Mouse (Mus musculus): ENCODE data around the gene Nrxn1. TPM values are rescaled to one million over a fixed set of nuclear protein-coding genes. Genes with fewer than 3 reads are reported as not detected.

Gene Nrxn1
- polyA plus RNA-seq, 1 experiment: 0.31 TPM

GRCm38 (mm10) chr17:90606718-90607426 is 486.0 kb downstream of the Nrxn1 start:
- no peaks in the 10 kb centered on the region for H3K36me3 ChIP-seq (ENCODE audit: control insufficient read depth, insufficient read depth, low read length)
- no peak for DNase-seq
- no peak overlapping the region for H3K4me3 ChIP-seq (ENCODE audit: control insufficient read depth, insufficient read depth, low read length)
- no peaks in the 10 kb centered on the region for H3K4me1 ChIP-seq (replicated peaks; ENCODE audit: control insufficient read depth, insufficient read depth, low read length)
- 91% methylated on average over 4 of the region's 4 CpGs for WGBS
- H3K27ac ChIP-seq (ENCODE audit: control insufficient read depth, insufficient read depth, low read length): no peak overlapping the region
- TF ChIP-seq CTCF (IDR thresholded peaks at IDR 0.05; ENCODE audit: borderline replicate concordance, control insufficient read depth, extremely low read depth, insufficient read depth, low read length, poor library complexity) (no peak), POLR2A (IDR thresholded peaks at IDR 0.05; ENCODE audit: control insufficient read depth, extremely low read depth, insufficient read depth, low read length, poor library complexity) (no peak)
- no peaks in the 10 kb centered on the region for H3K27me3 ChIP-seq (ENCODE audit: control insufficient read depth, insufficient read depth, low read length)

GRCm38 (mm10) chr17:90599570-90600524 is 493.0 kb downstream of the Nrxn1 start:
- WGBS: 90% methylated on average over 9 of the region's 9 CpGs
- Histone ChIP-seq H3K36me3 (ENCODE audit: control insufficient read depth, insufficient read depth, low read length) (no peaks in the 10 kb centered on the region), H3K27ac (ENCODE audit: control insufficient read depth, insufficient read depth, low read length) (no peak overlapping the region), H3K27me3 (ENCODE audit: control insufficient read depth, insufficient read depth, low read length) (no peaks in the 10 kb centered on the region), H3K4me3 (ENCODE audit: control insufficient read depth, insufficient read depth, low read length) (no peak overlapping the region), H3K4me1 (replicated peaks; ENCODE audit: control insufficient read depth, insufficient read depth, low read length) (no peaks in the 10 kb centered on the region)
- no peak for DNase-seq
- TF ChIP-seq POLR2A (IDR thresholded peaks at IDR 0.05; ENCODE audit: control insufficient read depth, extremely low read depth, insufficient read depth, low read length, poor library complexity): no peak
- TF ChIP-seq CTCF (IDR thresholded peaks at IDR 0.05; ENCODE audit: borderline replicate concordance, control insufficient read depth, extremely low read depth, insufficient read depth, low read length, poor library complexity): no peak

- DNase-seq: no peak
Measured at GRCm38 (mm10) chr17:90594798-90595533, 497.9 kb downstream of the Nrxn1 start.

GRCm38 (mm10) chr17:90586891-90587290 is 506.0 kb downstream of the Nrxn1 start:
- no peak overlapping the region for H3K4me3 ChIP-seq (ENCODE audit: control insufficient read depth, insufficient read depth, low read length)
- H3K4me1 ChIP-seq (replicated peaks; ENCODE audit: control insufficient read depth, insufficient read depth, low read length): no peaks in the 10 kb centered on the region
- no peak overlapping the region for H3K27ac ChIP-seq (ENCODE audit: control insufficient read depth, insufficient read depth, low read length)
- H3K27me3 ChIP-seq (ENCODE audit: control insufficient read depth, insufficient read depth, low read length): no peaks in the 10 kb centered on the region
- TF ChIP-seq POLR2A (IDR thresholded peaks at IDR 0.05; ENCODE audit: control insufficient read depth, extremely low read depth, insufficient read depth, low read length, poor library complexity) (no peak), CTCF (IDR thresholded peaks at IDR 0.05; ENCODE audit: borderline replicate concordance, control insufficient read depth, extremely low read depth, insufficient read depth, low read length, poor library complexity) (no peak)
- no peak for DNase-seq
- H3K36me3 ChIP-seq (ENCODE audit: control insufficient read depth, insufficient read depth, low read length): no peaks in the 10 kb centered on the region

More at GRCm38 (mm10) chr17:90594798-90595533, 497.9 kb downstream of the Nrxn1 start:
- no peaks in the 10 kb centered on the region for H3K4me1 ChIP-seq (replicated peaks; ENCODE audit: control insufficient read depth, insufficient read depth, low read length)
- H3K36me3 ChIP-seq (ENCODE audit: control insufficient read depth, insufficient read depth, low read length): no peaks in the 10 kb centered on the region
- H3K27me3 ChIP-seq (ENCODE audit: control insufficient read depth, insufficient read depth, low read length): no peaks in the 10 kb centered on the region
- no peak overlapping the region for H3K27ac ChIP-seq (ENCODE audit: control insufficient read depth, insufficient read depth, low read length)
- no peak overlapping the region for H3K4me3 ChIP-seq (ENCODE audit: control insufficient read depth, insufficient read depth, low read length)
- TF ChIP-seq POLR2A (IDR thresholded peaks at IDR 0.05; ENCODE audit: control insufficient read depth, extremely low read depth, insufficient read depth, low read length, poor library complexity) (no peak), CTCF (IDR thresholded peaks at IDR 0.05; ENCODE audit: borderline replicate concordance, control insufficient read depth, extremely low read depth, insufficient read depth, low read length, poor library complexity) (no peak)
- 90% methylated on average over 9 of the region's 9 CpGs for WGBS

GRCm38 (mm10) chr17:90584666-90585195 is 508.1 kb downstream of the Nrxn1 start:
- H3K27ac ChIP-seq (ENCODE audit: control insufficient read depth, insufficient read depth, low read length): no peak overlapping the region
- peak; percentile 26 for DNase-seq
- TF ChIP-seq CTCF (IDR thresholded peaks at IDR 0.05; ENCODE audit: borderline replicate concordance, control insufficient read depth, extremely low read depth, insufficient read depth, low read length, poor library complexity): no peak
- TF ChIP-seq POLR2A (IDR thresholded peaks at IDR 0.05; ENCODE audit: control insufficient read depth, extremely low read depth, insufficient read depth, low read length, poor library complexity): no peak
- H3K4me3 ChIP-seq (ENCODE audit: control insufficient read depth, insufficient read depth, low read length): no peak overlapping the region
- H3K36me3 ChIP-seq (ENCODE audit: control insufficient read depth, insufficient read depth, low read length): no peaks in the 10 kb centered on the region
- H3K27me3 ChIP-seq (ENCODE audit: control insufficient read depth, insufficient read depth, low read length): no peaks in the 10 kb centered on the region
- WGBS: 62% methylated on average over 8 of the region's 8 CpGs
- H3K4me1 ChIP-seq (replicated peaks; ENCODE audit: control insufficient read depth, insufficient read depth, low read length): no peaks in the 10 kb centered on the region

Measured in thymus, adult 2 months (tissue).